Mouse (Mus musculus) kidney, adult 18-20 months (tissue): ENCODE measurements around the gene Olfr147.
"Not testable (repeated sequence)": the region's sequence is repeated elsewhere in the genome, so short reads cannot be mapped to it uniquely, and the experiment has no call there.

ENCODE experiments used
- DNase-seq: peaks from one replicate; pipeline ENCODE4 v3.0.0; 2021

Gene Olfr147

GRCm38 (mm10) chr9:38401398-38401797 is at the start of gene Olfr147:
Gene Olfr147 (plus strand): TSS chr9:38401698.
- no peak for DNase-seq

- DNase-seq, result no peak
Observed at GRCm38 (mm10) chr9:38366596-38366995, 34.9 kb upstream of the Olfr147 start, which contains the start of gene Olfr250. Gene Olfr250 (plus strand): TSS chr9:38366896.

GRCm38 (mm10) chr9:38376786-38377185 is 24.7 kb upstream of the Olfr147 start, which contains the start of gene Olfr251:
Gene Olfr251 (plus strand): TSS chr9:38377086.
- DNase-seq, result no peak

- DNase-seq, result not testable (repeated sequence)
Observed at GRCm38 (mm10) chr9:38407502-38407901, 6.0 kb downstream of the Olfr147 start.

- DNase-seq, result not testable (repeated sequence)
Observed at GRCm38 (mm10) chr9:38413502-38413901, 12.0 kb downstream of the Olfr147 start.

GRCm38 (mm10) chr9:38423801-38424200 is 22.3 kb downstream of the Olfr147 start:
- DNase-seq, result no peak

GRCm38 (mm10) chr9:38427026-38427425 is 25.5 kb downstream of the Olfr147 start:
- DNase-seq, result no peak

GRCm38 (mm10) chr9:38429155-38429554 is 27.7 kb downstream of the Olfr147 start, which contains the start of gene Olfr901:
Gene Olfr901 (plus strand): TSS chr9:38429455.
- DNase-seq, result no peak

GRCm38 (mm10) chr9:38447352-38447751 is 45.9 kb downstream of the Olfr147 start, which contains the start of gene Olfr902:
Gene Olfr902 (plus strand): TSS chr9:38447652.
- DNase-seq, result no peak
